Mouse (Mus musculus) layer of hippocampus, postnatal 25 days (tissue): ENCODE data around the gene Insc. TPM values are rescaled to one million over a fixed set of nuclear protein-coding genes. Genes with fewer than 3 reads are reported as not detected.

Experiments
- DNase-seq, 2 experiments: peaks; one replicate each; pipeline ENCODE4 v3.0.0; 2022; ENCODE audit warnings: mixed read lengths in 2 of 2, low spot score in 1 of 2; ENCODE audit errors: extremely low spot score in 1 of 2
- total RNA-seq, 2 experiments: library from RNA; stranded (reverse); gene quantifications; 2 replicates each; pipeline ENCODE4 v1.2.3; 2021

Gene Insc
- total RNA-seq, 2 experiments from 2014 or later, result 4.9 to 5.4 TPM

GRCm38 (mm10) chr7:114818351-114818750 is 74.9 kb downstream of the Insc start:
- no peak for DNase-seq

GRCm38 (mm10) chr7:114818836-114819235 is 75.3 kb downstream of the Insc start:
- no peak for DNase-seq

- no peak for DNase-seq
Observed at GRCm38 (mm10) chr7:114822736-114823135, 79.2 kb downstream of the Insc start.

GRCm38 (mm10) chr7:114827360-114827759 is 83.9 kb downstream of the Insc start:
- DNase-seq, result no peak

GRCm38 (mm10) chr7:114832257-114832940 is 88.9 kb downstream of the Insc start:
- peak in 1 of 2 experiments; percentile 15 for DNase-seq

GRCm38 (mm10) chr7:114834504-114834903 is 91.0 kb downstream of the Insc start:
- DNase-seq, result no peak

- DNase-seq, result no peak
Observed at GRCm38 (mm10) chr7:114837268-114837667, 93.8 kb downstream of the Insc start.

GRCm38 (mm10) chr7:114840029-114840745 is 96.7 kb downstream of the Insc start:
- DNase-seq, result no peak

GRCm38 (mm10) chr7:114842644-114843211 is 99.2 kb downstream of the Insc start:
- no peak for DNase-seq

GRCm38 (mm10) chr7:114847179-114847578 is 103.7 kb downstream of the Insc start:
- DNase-seq, result no peak

GRCm38 (mm10) chr7:114852387-114852786 is 108.9 kb downstream of the Insc start:
- no peak for DNase-seq

- no peak for DNase-seq
Observed at GRCm38 (mm10) chr7:114854169-114854568, 110.7 kb downstream of the Insc start.

GRCm38 (mm10) chr7:114860858-114861523 is 117.5 kb downstream of the Insc start:
- no peak for DNase-seq

- DNase-seq, result no peak
Observed at GRCm38 (mm10) chr7:114873315-114874012, 130.0 kb downstream of the Insc start.

- DNase-seq, result peak; percentile 25 to 41
Observed at GRCm38 (mm10) chr7:114874032-114874441, 130.5 kb downstream of the Insc start.

- DNase-seq, result no peak
Observed at GRCm38 (mm10) chr7:114874579-114874978, 131.1 kb downstream of the Insc start.

- no peak for DNase-seq
Observed at GRCm38 (mm10) chr7:114883602-114884001, 140.1 kb downstream of the Insc start.

GRCm38 (mm10) chr7:114886933-114887332 is 143.4 kb downstream of the Insc start:
- DNase-seq, result peak in 1 of 2 experiments; percentile 10

GRCm38 (mm10) chr7:114890215-114890614 is 146.7 kb downstream of the Insc start:
- no peak for DNase-seq

GRCm38 (mm10) chr7:114892618-114893257 is 149.2 kb downstream of the Insc start:
- DNase-seq, result peak in 1 of 2 experiments; percentile 51
